Mouse (Mus musculus) testis, adult 2 months (tissue): ENCODE data around the gene Tuba1a. TPM values are rescaled to one million over a fixed set of nuclear protein-coding genes. Genes with fewer than 3 reads are reported as not detected.

Experiments
- H3K27ac ChIP-seq: fragments of 200-500 bp; 2 replicates; pipeline ENCODE4 v1.5.1; 2012; ENCODE audit warnings: low read depth, low read length; ENCODE audit not compliant: control insufficient read depth, insufficient read depth
- H3K27me3 ChIP-seq: fragments of 200-500 bp; 2 replicates; pipeline ENCODE4 v1.6.1; 2012; ENCODE audit warnings: mild to moderate bottlenecking, low read length, moderate library complexity; ENCODE audit not compliant: control insufficient read depth, insufficient read depth
- H3K36me3 ChIP-seq: fragments of 200-500 bp; 2 replicates; pipeline ENCODE4 v1.6.1; 2012; ENCODE audit warnings: mild to moderate bottlenecking, low read length; ENCODE audit not compliant: control insufficient read depth, insufficient read depth
- H3K4me1 ChIP-seq: fragments of 200-500 bp; 2 replicates; pipeline ENCODE4 v1.6.1; 2012; ENCODE audit warnings: low read length; ENCODE audit not compliant: control insufficient read depth, insufficient read depth
- H3K4me3 ChIP-seq: fragments of 200-500 bp; 2 replicates; pipeline ENCODE4 v1.5.1; 2012; ENCODE audit warnings: low read depth, mild to moderate bottlenecking, low read length, moderate library complexity, mixed read lengths; ENCODE audit not compliant: control insufficient read depth
- CTCF ChIP-seq: fragments of 200-500 bp; IDR thresholded peaks from 2 replicates; pipeline ENCODE4 v1.5.1; 2012; ENCODE audit warnings: low read depth, mild to moderate bottlenecking, inconsistent platforms, low read length, moderate library complexity; ENCODE audit not compliant: control insufficient read depth, insufficient read depth, insufficient replicate concordance
- POLR2A ChIP-seq: fragments of 200-500 bp; IDR thresholded peaks from 2 replicates; pipeline ENCODE4 v1.6.1; 2012; ENCODE audit warnings: low read depth, mild to moderate bottlenecking, inconsistent platforms, low read length, moderate library complexity; ENCODE audit not compliant: control insufficient read depth
- polyA plus RNA-seq: library from polyadenylated mRNA; depleted of rRNA; stranded (reverse); fragments of >200 nt; gene quantifications from 2 replicates; pipeline ENCODE4 v1.2.3, GENCODE M21; 2012; rRNA removed

Tuba1a gene
- polyA plus RNA-seq = 77.2 and 93.1 TPM in 2 replicates

DNA sequence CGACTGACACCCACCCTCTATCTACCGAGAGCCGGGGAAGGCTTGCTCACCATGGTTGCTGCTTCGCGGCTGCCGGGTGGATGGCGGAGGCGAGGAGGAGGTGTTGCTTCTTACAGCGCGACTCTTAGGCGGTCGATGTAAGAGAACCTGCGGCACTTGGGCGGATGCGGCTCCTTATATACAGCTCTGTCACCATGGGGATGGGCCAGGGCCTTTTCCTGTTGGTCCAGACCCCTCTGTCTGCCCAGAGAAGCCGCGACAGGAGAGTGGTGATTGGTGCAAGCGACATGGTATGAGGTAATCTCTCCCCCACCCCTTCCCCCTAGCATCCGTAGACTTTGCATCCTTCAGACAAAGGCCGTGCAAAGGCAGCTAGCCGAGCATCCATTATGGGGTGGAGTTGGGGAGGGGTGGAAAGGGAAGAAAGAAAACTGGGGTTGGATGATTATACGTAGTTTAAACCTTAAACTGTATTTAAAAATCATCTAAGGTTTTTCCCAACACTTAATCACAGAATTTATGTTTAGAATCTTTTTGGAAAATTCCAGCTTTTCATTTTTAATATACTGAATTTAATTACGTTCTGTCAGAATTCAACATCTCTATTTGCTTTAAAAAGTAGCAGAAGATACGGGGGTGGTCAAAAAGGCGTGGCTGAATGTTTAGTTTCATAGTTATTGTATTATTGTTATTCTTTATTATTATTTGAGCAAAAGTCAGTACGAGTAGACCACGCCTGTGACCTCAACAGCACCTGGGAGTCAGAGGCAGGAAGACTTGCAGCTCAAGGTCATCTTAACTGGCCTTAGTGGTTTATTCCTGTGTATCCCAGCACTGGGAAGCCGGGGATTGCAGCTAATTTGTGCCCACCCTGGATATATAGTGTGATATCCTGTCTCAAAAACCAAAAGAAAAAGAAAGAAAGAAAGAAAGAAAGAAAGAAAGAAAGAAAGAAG, at the start of gene Tuba1a, which contains the start of gene Gm49450:
Gene Tuba1a (minus strand): TSS at position 303 of the 956 bp plus-strand sequence.
Gene Gm49450 (minus strand): TSS at position 151 of the 956 bp plus-strand sequence.
- Histone ChIP-seq H3K4me1 (peaks cover 2% of the 10 kb centered on the region), H3K27ac (peak within 1 kb of the TSS; percentile 88), H3K27me3 (no peaks in the 10 kb centered on the region), H3K36me3 (no peaks in the 10 kb centered on the region), H3K4me3 (peak within 1 kb of the TSS; percentile 89)
- TF ChIP-seq CTCF = no peak
- TF ChIP-seq POLR2A = peak; percentile 85

DNA sequence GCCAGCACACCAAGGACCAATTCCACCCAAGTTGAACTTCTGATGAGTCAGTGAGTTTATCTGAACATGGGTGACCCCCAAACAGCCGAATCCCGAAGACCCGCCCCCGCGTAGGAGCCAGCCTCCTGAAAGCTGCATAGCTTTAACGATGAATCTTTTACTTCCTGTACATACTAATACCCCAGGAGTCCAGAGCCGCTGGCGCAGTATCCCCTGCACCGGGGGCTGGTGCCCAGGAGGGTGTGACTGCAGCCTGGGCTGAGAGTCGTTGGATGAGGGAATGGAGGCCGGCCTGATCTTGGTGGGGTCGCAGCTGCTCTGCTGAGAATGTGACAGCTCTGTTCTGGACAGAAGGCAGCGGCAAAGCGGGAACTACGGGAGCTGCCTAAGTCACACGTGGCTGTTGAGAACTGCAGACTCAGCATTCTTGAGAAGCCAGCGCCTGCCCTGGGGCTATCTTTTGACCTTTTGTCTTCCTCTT, 48.0 kb upstream of the Tuba1a start:
- Histone ChIP-seq H3K4me1 (peaks cover 19% of the 10 kb centered on the region), H3K36me3 (no peaks in the 10 kb centered on the region), H3K4me3 (peak overlapping the region; percentile 29; the same call in 1 of the 2 replicates), H3K27me3 (no peaks in the 10 kb centered on the region; the same call in 1 of the 2 replicates), H3K27ac (0 out of 2 replicates have a peak overlapping the region, but pooled peaks have one; percentile 7)
- TF ChIP-seq CTCF (no peak), POLR2A (no peak)

DNA sequence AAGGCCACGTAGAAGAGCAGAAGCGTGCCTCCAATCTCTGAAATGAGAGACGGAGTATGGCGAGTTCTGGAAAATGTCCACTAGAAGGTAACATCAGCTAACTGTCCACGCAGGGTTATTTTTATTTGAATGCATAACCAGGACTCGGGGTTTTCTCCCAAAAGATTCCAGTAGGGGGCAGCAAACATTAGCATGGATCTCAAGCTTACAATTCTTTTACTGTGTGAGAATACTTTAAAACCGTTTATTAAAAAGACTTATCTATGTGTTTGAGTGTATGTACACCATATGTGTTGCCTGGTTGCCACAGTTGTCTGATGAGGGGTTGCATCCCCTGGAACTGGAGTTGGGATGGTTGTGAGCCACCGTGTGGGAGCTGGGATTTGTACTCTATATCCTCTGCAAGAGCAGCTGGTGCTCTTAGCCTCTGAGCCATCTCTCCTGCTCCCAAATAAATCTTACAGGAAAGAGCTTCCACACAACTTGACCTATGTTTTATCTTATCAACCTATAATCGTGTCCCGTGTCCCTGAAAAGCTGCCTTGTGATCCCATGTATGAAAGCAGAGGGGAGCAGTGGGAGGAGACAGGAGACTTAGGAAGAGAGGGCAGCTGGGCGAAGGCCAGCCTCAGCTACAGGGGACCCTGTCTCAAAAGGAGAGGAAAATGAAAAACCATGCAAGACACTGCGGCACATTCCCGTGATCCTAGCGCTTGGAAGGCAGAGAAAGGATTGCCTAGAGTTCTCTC, 47.2 kb upstream of the Tuba1a start:
- no peak overlapping the region for H3K4me3 ChIP-seq
- H3K27ac ChIP-seq = peak overlapping the region; percentile 74
- peaks cover 19% of the 10 kb centered on the region for H3K4me1 ChIP-seq
- TF ChIP-seq POLR2A (no peak), CTCF (no peak)
- H3K36me3 ChIP-seq = no peaks in the 10 kb centered on the region
- no peaks in the 10 kb centered on the region; the same call in 1 of the 2 replicates for H3K27me3 ChIP-seq

DNA sequence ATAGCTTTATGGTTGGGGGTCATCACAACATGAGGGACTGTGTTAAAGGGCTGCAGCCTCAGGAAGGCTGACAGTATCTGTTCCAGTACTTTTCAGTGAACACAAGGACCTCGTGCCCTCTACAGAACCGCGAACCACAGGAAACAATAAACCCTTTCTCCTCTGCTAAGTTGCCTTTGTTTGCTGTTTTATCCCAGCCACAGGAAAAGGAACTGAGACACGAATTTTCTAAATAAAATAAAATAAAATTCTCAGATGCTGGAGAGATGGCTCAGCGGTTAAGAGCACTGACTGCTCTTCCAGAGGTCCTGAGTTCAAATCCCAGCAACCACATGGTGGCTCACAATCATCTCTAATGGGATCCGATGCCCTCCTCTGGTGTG, 45.3 kb upstream of the Tuba1a start:
- no peak for TF ChIP-seq POLR2A
- peaks cover 13% of the 10 kb centered on the region for H3K4me1 ChIP-seq
- H3K36me3 ChIP-seq = no peaks in the 10 kb centered on the region
- no peak overlapping the region for H3K27ac ChIP-seq
- H3K27me3 ChIP-seq = no peaks in the 10 kb centered on the region; the same call in 1 of the 2 replicates
- H3K4me3 ChIP-seq = no peak overlapping the region

DNA sequence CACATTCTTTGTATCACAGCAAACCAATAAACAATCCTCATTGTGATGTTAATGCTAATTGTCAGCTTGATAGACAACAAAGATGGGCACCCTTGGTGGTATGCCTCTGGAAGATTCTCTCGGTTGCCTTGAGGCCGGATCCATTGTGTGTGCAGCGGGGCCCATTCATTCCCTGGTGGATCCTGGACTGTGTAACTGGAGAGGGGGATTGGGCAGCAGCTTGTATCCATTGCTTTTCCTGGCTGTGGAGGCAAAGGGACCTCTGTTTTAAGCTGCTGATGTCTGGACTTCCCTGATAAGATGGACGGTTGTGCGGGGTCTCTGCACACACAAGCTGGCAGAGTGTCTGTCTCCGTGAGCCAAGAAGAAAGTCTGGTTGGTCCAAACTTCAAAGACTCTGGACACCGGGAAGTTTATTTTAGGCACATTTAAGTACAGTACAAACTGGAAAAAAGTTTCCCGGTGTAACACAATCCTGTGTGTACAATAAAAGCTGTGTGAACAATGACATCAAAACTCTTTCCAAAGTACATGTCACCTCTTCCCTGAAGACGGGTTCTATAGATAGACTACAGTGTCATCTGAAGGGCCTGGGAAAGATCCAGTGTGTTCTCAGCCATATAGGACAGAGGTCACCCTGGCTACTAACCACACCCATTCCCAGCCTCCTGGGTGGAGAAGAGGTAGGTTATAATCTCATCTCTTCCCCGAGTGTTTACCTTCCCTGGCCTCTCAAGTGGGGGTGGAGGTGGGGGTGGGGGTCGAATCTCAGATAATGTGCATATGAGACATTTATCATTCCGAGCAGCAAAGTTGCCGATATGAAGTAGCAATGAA, 44.7 kb upstream of the Tuba1a start:
- Histone ChIP-seq H3K27ac (peak overlapping the region; percentile 27; the same call in 1 of the 2 replicates), H3K27me3 (no peaks in the 10 kb centered on the region; the same call in 1 of the 2 replicates), H3K36me3 (no peaks in the 10 kb centered on the region), H3K4me1 (peaks cover 17% of the 10 kb centered on the region), H3K4me3 (no peak overlapping the region)
- TF ChIP-seq CTCF = no peak
- TF ChIP-seq POLR2A = no peak

DNA sequence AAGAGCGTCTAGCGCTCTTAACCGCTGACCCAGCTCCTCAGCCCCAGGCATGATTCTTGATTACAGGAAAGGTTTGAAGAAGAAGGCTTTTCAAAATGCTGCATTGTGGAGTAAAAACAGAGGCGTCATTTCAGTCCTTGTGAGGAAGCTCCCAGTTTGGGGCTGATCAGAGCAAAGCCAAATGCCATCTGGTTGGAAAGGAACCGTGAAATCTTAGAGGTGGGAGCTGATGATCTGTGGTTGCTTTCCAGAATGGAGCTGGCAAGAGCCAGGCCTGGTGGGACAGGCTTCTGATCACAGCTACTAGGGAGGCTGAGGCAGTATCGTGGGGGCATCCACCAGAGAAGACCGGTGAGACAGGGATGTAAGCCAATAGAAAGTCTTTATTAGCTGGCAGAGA, 43.3 kb upstream of the Tuba1a start:
- H3K36me3 ChIP-seq = no peaks in the 10 kb centered on the region
- H3K27ac ChIP-seq = no peak overlapping the region; the same call in 1 of the 2 replicates

More for the DNA sequence above, 43.3 kb upstream of the Tuba1a start:
- H3K4me3 ChIP-seq = no peak overlapping the region
- H3K27me3 ChIP-seq = no peaks in the 10 kb centered on the region
- H3K4me1 ChIP-seq = peaks cover 20% of the 10 kb centered on the region
- TF ChIP-seq CTCF (no peak), POLR2A (no peak)
